Mouse (Mus musculus): ENCODE results near the gene Atoh1.

DNA sequence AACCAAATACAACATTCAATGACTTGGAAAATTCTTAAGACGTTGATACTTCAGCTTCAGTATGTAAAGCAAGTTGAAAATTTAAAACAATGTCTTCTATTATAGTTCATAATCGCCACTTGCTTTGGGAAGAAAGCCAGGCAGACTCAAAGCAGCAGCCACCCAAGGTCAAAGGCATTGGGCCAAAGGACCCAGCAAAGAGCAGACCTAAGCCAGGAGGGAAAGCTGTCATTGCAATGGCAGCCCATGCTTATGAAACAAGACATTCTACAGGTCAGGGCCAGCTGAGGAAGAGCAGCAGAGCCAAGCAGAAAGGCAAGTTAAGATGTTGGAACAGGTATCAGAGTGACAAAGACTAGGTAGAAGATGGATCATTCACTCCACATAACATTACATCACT lies 25.3 kb upstream of the Atoh1 start:
- TF ChIP-seq CTCF (IDR thresholded peaks at IDR 0.05; ENCODE audit: control insufficient read depth, insufficient read depth, insufficient read length) (no peak), FOSL1 (IDR thresholded peaks at IDR 0.05; ENCODE audit: insufficient read depth, low read length, poor library complexity, severe bottlenecking) (no peak), USF1 (IDR thresholded peaks at IDR 0.05; ENCODE audit: low read depth) (no peak), CEBPB (IDR thresholded peaks at IDR 0.05; ENCODE audit: low read depth) (no peak), MAX (IDR thresholded peaks at IDR 0.05) (no peak)
